Mouse (Mus musculus): ENCODE results near the gene Slc17a4.

DNA sequence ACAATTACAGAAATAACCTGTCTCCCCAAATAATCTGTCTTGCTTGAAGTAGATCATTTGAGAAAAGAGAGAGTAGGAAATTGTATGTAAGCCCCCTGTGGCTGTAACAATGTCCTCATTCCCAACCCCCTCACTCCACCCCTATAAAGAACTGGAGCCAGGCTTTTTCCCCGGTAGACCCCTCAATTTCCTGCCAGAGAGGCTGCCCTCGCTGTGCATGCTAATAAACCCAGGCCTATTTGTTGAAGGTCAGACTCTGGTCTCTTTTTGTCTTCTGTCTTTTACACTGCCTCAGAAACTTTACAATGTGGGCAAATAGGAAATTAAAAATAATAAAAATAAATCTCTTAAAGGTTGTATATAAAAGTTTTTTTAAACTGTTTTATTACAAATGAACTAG is 31.4 kb upstream of the Slc17a4 start:
- TF ChIP-seq CTCF (IDR thresholded peaks at IDR 0.05; ENCODE audit: low read depth) (no peak), EP300 (IDR thresholded peaks at IDR 0.05; ENCODE audit: low read depth) (no peak)
